Mouse (Mus musculus) induced T-regulatory cell, adult 2 months (primary cell): ENCODE data around the gene Steap3.
A peak's percentile ranks its signal among the peaks of the same experiment; 100 is the strongest.

Experiments used
- DNase-seq: peaks from one replicate; pipeline ENCODE4 v3.0.0-alpha.2; 2012; ENCODE audit warnings: low read depth

Gene Steap3

GRCm38 (mm10) chr1:120198151-120198550 lies 74.4 kb downstream of the Steap3 start:
- DNase-seq = peak; percentile 5

GRCm38 (mm10) chr1:120197189-120197588 lies 75.3 kb downstream of the Steap3 start:
- DNase-seq = peak; percentile 81

- DNase-seq = no peak
Measured at GRCm38 (mm10) chr1:120196724-120197123, 75.8 kb downstream of the Steap3 start.

GRCm38 (mm10) chr1:120195947-120196346 lies 76.6 kb downstream of the Steap3 start:
- no peak for DNase-seq

- DNase-seq = no peak
Measured at GRCm38 (mm10) chr1:120193586-120193985, 78.9 kb downstream of the Steap3 start.

- no peak for DNase-seq
Measured at GRCm38 (mm10) chr1:120192321-120192720, 80.2 kb downstream of the Steap3 start.

- DNase-seq = no peak
Measured at GRCm38 (mm10) chr1:120190946-120191345, 81.6 kb downstream of the Steap3 start.

- DNase-seq = no peak
Measured at GRCm38 (mm10) chr1:120190300-120190699, 82.2 kb downstream of the Steap3 start.

- no peak for DNase-seq
Measured at GRCm38 (mm10) chr1:120189206-120189605, 83.3 kb downstream of the Steap3 start.

GRCm38 (mm10) chr1:120187059-120187458 lies 85.4 kb downstream of the Steap3 start:
- DNase-seq = no peak

- no peak for DNase-seq
Measured at GRCm38 (mm10) chr1:120186655-120187054, 85.8 kb downstream of the Steap3 start.

GRCm38 (mm10) chr1:120186204-120186603 lies 86.3 kb downstream of the Steap3 start:
- no peak for DNase-seq

- DNase-seq = no peak
Measured at GRCm38 (mm10) chr1:120177141-120177540, 95.4 kb downstream of the Steap3 start.

GRCm38 (mm10) chr1:120176313-120176712 lies 96.2 kb downstream of the Steap3 start:
- DNase-seq = no peak

GRCm38 (mm10) chr1:120174991-120175390 lies 97.5 kb downstream of the Steap3 start:
- DNase-seq = no peak

- DNase-seq = peak; percentile 23
Measured at GRCm38 (mm10) chr1:120171819-120172521, 100.5 kb downstream of the Steap3 start.

- no peak for DNase-seq
Measured at GRCm38 (mm10) chr1:120170307-120170706, 102.2 kb downstream of the Steap3 start.

- no peak for DNase-seq
Measured at GRCm38 (mm10) chr1:120168674-120169073, 103.8 kb downstream of the Steap3 start.

GRCm38 (mm10) chr1:120168016-120168415 lies 104.5 kb downstream of the Steap3 start:
- DNase-seq = no peak

GRCm38 (mm10) chr1:120162616-120163015 lies 109.9 kb downstream of the Steap3 start:
- DNase-seq = no peak

- DNase-seq = no peak
Measured at GRCm38 (mm10) chr1:120161502-120161901, 111.0 kb downstream of the Steap3 start.

GRCm38 (mm10) chr1:120158474-120159127 lies 113.9 kb downstream of the Steap3 start:
- DNase-seq = no peak

GRCm38 (mm10) chr1:120155325-120155724 lies 117.2 kb downstream of the Steap3 start:
- DNase-seq = peak; percentile 58

- peak; percentile 42 for DNase-seq
Measured at GRCm38 (mm10) chr1:120154232-120154631, 118.3 kb downstream of the Steap3 start.
